Mouse (Mus musculus) T-helper 2 cell (primary cell): ENCODE measurements around the gene Lysmd1.

Experiments
- in situ Hi-C: fragments of 300-600 bp; cut with MboI, MseI; formaldehyde crosslinking; loops from one replicate; pipeline ENCODE4 v1.15.1; 2025; ENCODE audit warnings: high pct_unique_total_duplicates

The Lysmd1 gene

GRCm38 (mm10) chr3:95172526-95173255, 38.8 kb downstream of the Lysmd1 start:
- in situ Hi-C loops = no loop called here

- in situ Hi-C loops = no loop called here
Observed at GRCm38 (mm10) chr3:95173256-95173949, 39.5 kb downstream of the Lysmd1 start.

- in situ Hi-C loops = no loop called here
Observed at GRCm38 (mm10) chr3:95174011-95174592, 40.2 kb downstream of the Lysmd1 start.

GRCm38 (mm10) chr3:95176500-95176899, 42.6 kb downstream of the Lysmd1 start:
- in situ Hi-C loops = no loop called here

GRCm38 (mm10) chr3:95177583-95177982, 43.7 kb downstream of the Lysmd1 start:
- in situ Hi-C loops = no loop called here

- in situ Hi-C loops = no loop called here
Observed at GRCm38 (mm10) chr3:95178948-95179347, 45.1 kb downstream of the Lysmd1 start.

- in situ Hi-C loops = no loop called here
Observed at GRCm38 (mm10) chr3:95179890-95180289, 46.0 kb downstream of the Lysmd1 start.

GRCm38 (mm10) chr3:95181841-95182240, 48.0 kb downstream of the Lysmd1 start:
- in situ Hi-C loops = no loop called here

- in situ Hi-C loops = no loop called here
Observed at GRCm38 (mm10) chr3:95184796-95185577, 51.1 kb downstream of the Lysmd1 start.

GRCm38 (mm10) chr3:95186100-95186499, 52.2 kb downstream of the Lysmd1 start:
- in situ Hi-C loops = no loop called here

- in situ Hi-C loops = no loop called here
Observed at GRCm38 (mm10) chr3:95186888-95187287, 53.0 kb downstream of the Lysmd1 start.
